Mouse (Mus musculus) skeletal muscle tissue, postnatal 0 days (tissue): Measurements from ENCODE around the gene Ralbp1. TPM values are rescaled to one million over a fixed set of nuclear protein-coding genes. Genes with fewer than 3 reads are reported as not detected.

ENCODE experiments used
- polyA plus RNA-seq: library from polyadenylated mRNA; unstranded; fragments of >200 nt; fragmentation: Nextera tagmentation; extraction: Ambion mirVana; gene quantifications from 2 replicates; pipeline ENCODE4 v1.2.1, GENCODE M21; 2015

The Ralbp1 gene
- polyA plus RNA-seq: 43.2 and 47.4 TPM in 2 replicates

DNA sequence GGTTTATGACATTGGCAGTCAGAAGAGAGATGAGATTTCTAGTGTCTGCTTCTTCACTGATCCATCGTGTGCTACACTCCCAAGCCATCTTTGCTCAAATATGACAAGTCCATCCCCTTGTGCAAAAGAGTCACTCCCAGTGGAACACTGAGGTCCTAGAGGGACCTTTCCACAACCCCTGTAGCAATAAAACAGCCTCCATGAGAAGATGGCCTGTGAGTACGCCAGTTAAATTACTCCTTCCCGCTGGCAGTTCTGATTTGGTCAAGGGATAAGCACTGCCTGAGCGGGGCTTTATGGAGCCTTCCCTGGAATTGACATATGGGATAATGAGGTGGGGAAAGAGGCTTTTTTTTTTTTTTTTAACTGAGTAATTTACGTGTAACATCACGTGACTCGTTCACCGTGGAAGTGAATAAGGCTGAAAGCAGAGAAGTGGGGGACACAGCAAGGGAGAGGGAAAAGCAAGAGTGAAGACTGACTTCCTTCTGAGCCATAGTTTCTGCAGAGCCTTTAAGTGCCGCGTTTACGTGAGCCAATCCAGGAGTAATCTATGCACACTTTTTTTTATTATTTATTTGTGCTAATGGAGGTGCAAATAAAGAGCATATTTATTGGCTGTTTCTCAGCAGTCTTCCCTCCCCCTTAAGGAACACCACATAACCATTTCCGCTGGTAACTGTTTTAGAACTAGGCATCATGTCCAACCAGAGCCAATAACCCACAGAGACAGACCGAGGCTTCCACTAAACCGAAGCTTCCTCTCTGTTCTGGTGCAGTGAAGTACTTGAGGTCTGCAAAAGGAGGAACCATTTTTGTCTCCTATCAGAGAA lies at the start of gene Ralbp1:
TSS of gene Ralbp1 (minus strand) at position 102 of the 833 bp plus-strand sequence.

Other genes starting within 250 kb of the Ralbp1 start
- 0.07 TPM in 1 of 2 replicates, not detected in the other for gene Txndc2, start 243.6 kb downstream of the Ralbp1 start, polyA plus RNA-seq
- gene Rab31, start 113.0 kb downstream of the Ralbp1 start, polyA plus RNA-seq: 22.6 and 28.5 TPM in 2 replicates
- gene Ppp4r1, start 103.2 kb downstream of the Ralbp1 start, polyA plus RNA-seq: 15.1 and 16.1 TPM in 2 replicates
- 29.9 and 30.6 TPM in 2 replicates for gene Twsg1, start 65.4 kb upstream of the Ralbp1 start, polyA plus RNA-seq
- 12.9 and 15.2 TPM in 2 replicates for gene Ankrd12, start 191.3 kb upstream of the Ralbp1 start, polyA plus RNA-seq
- 702 and 834 TPM in 2 replicates for gene Ndufv2, start 215.8 kb upstream of the Ralbp1 start, polyA plus RNA-seq
- 21.4 and 27.0 TPM in 2 replicates for gene Washc1, start 225.7 kb upstream of the Ralbp1 start, polyA plus RNA-seq
- 1.8 and 2.2 TPM in 2 replicates for gene Ddx11, start 237.7 kb upstream of the Ralbp1 start, polyA plus RNA-seq